Mouse (Mus musculus) liver, postnatal 0 days (tissue): ENCODE measurements around the gene Zswim4.

Experiments
- CTCF ChIP-seq: sonication (generic); IDR thresholded peaks from 2 replicates; pipeline ENCODE4 v1.5.1; 2016; ENCODE audit warnings: antibody characterized with exemption, low read depth
- EP300 ChIP-seq: IDR thresholded peaks from 2 replicates; pipeline ENCODE4 v1.6.1; 2016; ENCODE audit warnings: antibody characterized with exemption, low read depth, mild to moderate bottlenecking

GRCm38 (mm10) chr8:84202466-84202865, 34.4 kb downstream of the Zswim4 start:
- TF ChIP-seq CTCF (no peak), EP300 (no peak)
